Mouse (Mus musculus): ENCODE data around the gene Vwa7.
A peak's percentile ranks its signal among the peaks of the same experiment; 100 is the strongest.

Vwa7 gene

GRCm38 (mm10) chr17:35068213-35068914, 52.0 kb downstream of the Vwa7 start:
- no peak for DNase-seq

DNA sequence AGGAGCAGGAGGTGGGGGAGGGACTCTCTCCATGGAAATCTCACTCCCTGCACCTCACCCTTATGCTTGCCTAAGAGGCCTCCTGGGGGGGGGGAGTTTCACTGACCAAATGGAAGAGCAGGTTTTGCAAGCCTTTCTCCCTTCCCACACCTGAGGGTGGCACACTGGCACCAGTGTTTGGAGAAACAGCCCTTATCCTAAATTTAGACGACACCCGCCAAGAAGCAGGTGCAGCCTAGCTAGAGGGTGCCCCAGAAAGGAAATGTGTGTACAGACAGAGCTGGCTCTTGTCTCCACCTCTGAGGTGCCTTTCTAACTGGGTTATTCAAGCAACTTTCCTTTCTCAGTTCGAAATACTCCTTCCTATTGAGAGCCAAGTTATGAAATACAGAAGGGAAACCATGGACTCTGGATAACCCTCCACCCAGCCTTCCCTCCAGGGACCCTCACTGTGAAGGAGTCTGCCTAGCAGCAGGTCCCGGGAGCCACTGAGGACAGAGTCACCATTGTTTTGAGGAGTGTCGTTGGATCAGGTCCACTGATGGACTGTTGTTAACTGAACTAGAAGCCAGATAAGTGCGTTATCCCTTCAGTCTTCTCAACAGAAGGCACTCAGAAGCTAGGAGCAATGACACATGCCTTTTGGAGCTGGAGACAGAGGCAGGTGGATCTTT, 54.3 kb downstream of the Vwa7 start:
- DNase-seq, result peak; percentile 74

GRCm38 (mm10) chr17:35071454-35071853, 55.1 kb downstream of the Vwa7 start:
- DNase-seq, result no peak

GRCm38 (mm10) chr17:35074097-35074496, 57.7 kb downstream of the Vwa7 start:
- DNase-seq, result no peak
